Mouse (Mus musculus): ENCODE data around the gene D130043K22Rik. TPM values are rescaled to one million over a fixed set of nuclear protein-coding genes. Genes with fewer than 3 reads are reported as not detected.

D130043K22Rik gene
- polyA plus RNA-seq, 1 experiment: 1.6 TPM

DNA sequence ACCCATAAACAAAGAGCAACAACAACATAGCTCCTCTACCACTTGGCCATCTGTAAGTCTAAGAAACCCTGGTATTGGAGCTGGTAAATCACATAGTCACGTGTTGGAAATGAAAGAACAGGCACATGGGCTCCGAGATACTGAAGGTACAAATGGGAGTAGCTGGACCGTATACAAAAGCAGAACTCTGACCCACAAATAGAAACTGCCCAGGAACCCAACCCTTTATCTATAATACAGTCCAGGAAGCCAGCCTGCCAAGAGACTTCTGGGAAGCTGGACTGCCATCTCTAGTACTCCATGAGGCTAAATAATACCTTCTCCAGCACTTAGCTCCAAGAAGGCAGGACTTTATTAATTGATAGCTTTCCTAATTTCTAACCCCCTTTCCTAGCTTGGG, 7.6 kb downstream of the D130043K22Rik start:
- no peak for TF ChIP-seq POLR2A (IDR thresholded peaks at IDR 0.05; ENCODE audit: low read depth, low read length)
- TF ChIP-seq CTCF (IDR thresholded peaks at IDR 0.05; ENCODE audit: extremely low read depth, insufficient read length, insufficient replicate concordance, low read depth, low read length): no peak
- Histone ChIP-seq H3K27ac (ENCODE audit: insufficient read depth, low read depth, low read length) (peak overlapping the region; percentile 77), H3K36me3 (ENCODE audit: control insufficient read depth, insufficient read depth, low read length) (no peaks in the 10 kb centered on the region), H3K4me1 (ENCODE audit: control insufficient read depth, insufficient read depth, insufficient read length, low read length) (peaks cover 17% of the 10 kb centered on the region), H3K4me3 (ENCODE audit: low read depth, low read length) (no peak overlapping the region), H3K27me3 (ENCODE audit: control insufficient read depth, insufficient read depth, low read length) (no peaks in the 10 kb centered on the region)
- WGBS: 32% methylated on average over 3 of the region's 3 CpGs

DNA sequence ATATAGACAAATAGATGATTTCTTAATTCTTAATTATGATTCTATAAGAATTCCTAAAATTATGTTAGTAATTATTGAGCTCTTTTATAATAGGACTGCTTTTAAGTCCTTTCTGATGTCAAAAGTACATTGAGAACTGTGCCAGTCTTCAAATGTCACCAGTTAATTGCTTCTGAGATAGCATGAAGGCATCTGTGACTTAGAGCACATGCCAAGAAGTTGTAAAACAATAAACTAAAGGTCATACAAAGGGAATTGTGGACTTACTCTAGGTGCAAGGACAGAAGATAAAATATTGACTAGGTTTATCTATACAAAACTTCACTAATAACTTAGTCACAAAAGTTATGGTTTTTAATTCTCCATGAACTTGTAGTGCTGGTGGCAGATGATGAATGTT, 14.2 kb downstream of the D130043K22Rik start:
- H3K4me1 ChIP-seq (ENCODE audit: control insufficient read depth, insufficient read depth, insufficient read length, low read length): peaks cover 27% of the 10 kb centered on the region
- H3K4me3 ChIP-seq (ENCODE audit: low read depth, low read length): no peak overlapping the region
- TF ChIP-seq POLR2A (IDR thresholded peaks at IDR 0.05; ENCODE audit: low read depth, low read length) (no peak), CTCF (IDR thresholded peaks at IDR 0.05; ENCODE audit: extremely low read depth, insufficient read length, insufficient replicate concordance, low read depth, low read length) (no peak)
- H3K27ac ChIP-seq (ENCODE audit: insufficient read depth, low read depth, low read length): no peak overlapping the region
- H3K27me3 ChIP-seq (ENCODE audit: control insufficient read depth, insufficient read depth, low read length): no peaks in the 10 kb centered on the region
- H3K36me3 ChIP-seq (ENCODE audit: control insufficient read depth, insufficient read depth, low read length): no peaks in the 10 kb centered on the region

- TF ChIP-seq POLR2A (IDR thresholded peaks at IDR 0.05; ENCODE audit: low read depth, low read length) (peak; percentile 62), CTCF (IDR thresholded peaks at IDR 0.05; ENCODE audit: extremely low read depth, insufficient read length, insufficient replicate concordance, low read depth, low read length) (no peak)
- Histone ChIP-seq H3K36me3 (ENCODE audit: control insufficient read depth, insufficient read depth, low read length) (no peaks in the 10 kb centered on the region), H3K27me3 (ENCODE audit: control insufficient read depth, insufficient read depth, low read length) (no peaks in the 10 kb centered on the region), H3K4me1 (ENCODE audit: control insufficient read depth, insufficient read depth, insufficient read length, low read length) (peaks cover 35% of the 10 kb centered on the region), H3K27ac (ENCODE audit: insufficient read depth, low read depth, low read length) (peak overlapping the region; percentile 93), H3K4me3 (ENCODE audit: low read depth, low read length) (peak overlapping the region; percentile 63)
- WGBS: 28% methylated on average over 12 of the region's 12 CpGs
Observed at GRCm38 (mm10) chr13:24861084-24861483, 16.1 kb downstream of the D130043K22Rik start.

- 20% methylated on average over 7 of the region's 7 CpGs for WGBS
- H3K27me3 ChIP-seq (ENCODE audit: control insufficient read depth, insufficient read depth, low read length): no peaks in the 10 kb centered on the region
- no peaks in the 10 kb centered on the region for H3K36me3 ChIP-seq (ENCODE audit: control insufficient read depth, insufficient read depth, low read length)
- H3K4me1 ChIP-seq (ENCODE audit: control insufficient read depth, insufficient read depth, insufficient read length, low read length): peaks cover 38% of the 10 kb centered on the region
- peak overlapping the region; percentile 93 for H3K27ac ChIP-seq (ENCODE audit: insufficient read depth, low read depth, low read length)
- H3K4me3 ChIP-seq (ENCODE audit: low read depth, low read length): no peak overlapping the region
- TF ChIP-seq CTCF (IDR thresholded peaks at IDR 0.05; ENCODE audit: extremely low read depth, insufficient read length, insufficient replicate concordance, low read depth, low read length) (no peak), POLR2A (IDR thresholded peaks at IDR 0.05; ENCODE audit: low read depth, low read length) (no peak)
Observed at GRCm38 (mm10) chr13:24862021-24862420, 17.1 kb downstream of the D130043K22Rik start.

GRCm38 (mm10) chr13:24862520-24862919, 17.6 kb downstream of the D130043K22Rik start:
- Histone ChIP-seq H3K4me1 (ENCODE audit: control insufficient read depth, insufficient read depth, insufficient read length, low read length) (peaks cover 36% of the 10 kb centered on the region), H3K27ac (ENCODE audit: insufficient read depth, low read depth, low read length) (peak overlapping the region; percentile 93), H3K4me3 (ENCODE audit: low read depth, low read length) (no peak overlapping the region), H3K27me3 (ENCODE audit: control insufficient read depth, insufficient read depth, low read length) (no peaks in the 10 kb centered on the region), H3K36me3 (ENCODE audit: control insufficient read depth, insufficient read depth, low read length) (no peaks in the 10 kb centered on the region)
- TF ChIP-seq CTCF (IDR thresholded peaks at IDR 0.05; ENCODE audit: extremely low read depth, insufficient read length, insufficient replicate concordance, low read depth, low read length) (peak; percentile 71; the same call in 1 of the 2 replicates), POLR2A (IDR thresholded peaks at IDR 0.05; ENCODE audit: low read depth, low read length) (no peak)
- WGBS: 40% methylated on average over 7 of the region's 7 CpGs

- Histone ChIP-seq H3K36me3 (ENCODE audit: control insufficient read depth, insufficient read depth, low read length) (no peaks in the 10 kb centered on the region), H3K27me3 (ENCODE audit: control insufficient read depth, insufficient read depth, low read length) (no peaks in the 10 kb centered on the region), H3K4me1 (ENCODE audit: control insufficient read depth, insufficient read depth, insufficient read length, low read length) (peaks cover 25% of the 10 kb centered on the region), H3K4me3 (ENCODE audit: low read depth, low read length) (no peak overlapping the region), H3K27ac (ENCODE audit: insufficient read depth, low read depth, low read length) (peak overlapping the region; percentile 84)
- WGBS: 25% methylated on average over 9 of the region's 9 CpGs
- no peak; the same call in 1 of the 2 replicates for TF ChIP-seq POLR2A (IDR thresholded peaks at IDR 0.05; ENCODE audit: low read depth, low read length)
- no peak; the same call in 1 of the 2 replicates for TF ChIP-seq CTCF (IDR thresholded peaks at IDR 0.05; ENCODE audit: extremely low read depth, insufficient read length, insufficient replicate concordance, low read depth, low read length)
Observed at GRCm38 (mm10) chr13:24866430-24867402, 21.8 kb downstream of the D130043K22Rik start.

- H3K27ac ChIP-seq (ENCODE audit: insufficient read depth, low read depth, low read length): no peak overlapping the region
- no peaks in the 10 kb centered on the region for H3K36me3 ChIP-seq (ENCODE audit: control insufficient read depth, insufficient read depth, low read length)
- WGBS: 81% methylated on average over 10 of the region's 10 CpGs
- H3K4me3 ChIP-seq (ENCODE audit: low read depth, low read length): no peak overlapping the region
- H3K27me3 ChIP-seq (ENCODE audit: control insufficient read depth, insufficient read depth, low read length): no peaks in the 10 kb centered on the region
- TF ChIP-seq POLR2A (IDR thresholded peaks at IDR 0.05; ENCODE audit: low read depth, low read length) (no peak), CTCF (IDR thresholded peaks at IDR 0.05; ENCODE audit: extremely low read depth, insufficient read length, insufficient replicate concordance, low read depth, low read length) (no peak)
- peaks cover 21% of the 10 kb centered on the region for H3K4me1 ChIP-seq (ENCODE audit: control insufficient read depth, insufficient read depth, insufficient read length, low read length)
Observed at GRCm38 (mm10) chr13:24867789-24868188, 22.9 kb downstream of the D130043K22Rik start.

Data from small intestine, adult 2 months (tissue).